Mouse (Mus musculus): ENCODE data around the gene Osgin1. TPM values are rescaled to one million over a fixed set of nuclear protein-coding genes. Genes with fewer than 3 reads are reported as not detected.

The Osgin1 gene
- total and polyA plus RNA-seq, 2 experiments, result 9.6 to 649 TPM

- H3K27me3 ChIP-seq (ENCODE audit: control insufficient read depth, insufficient read depth, low read length), result no peaks in the 10 kb centered on the region
- H3K9ac ChIP-seq (ENCODE audit: low read depth, low read length), result no peak overlapping the region
- WGBS, result 65% methylated on average over 10 of the region's 10 CpGs
- no peak overlapping the region for H3K4me3 ChIP-seq (ENCODE audit: insufficient read depth, low read depth, low read length)
- no peak overlapping the region for H3K27ac ChIP-seq (replicated peaks; ENCODE audit: insufficient read depth, low read depth, low read length)
- H3K36me3 ChIP-seq (ENCODE audit: control insufficient read depth, insufficient read depth, low read length), result peaks cover 4% of the 10 kb centered on the region; the same call in 1 of the 2 replicates
- TF ChIP-seq CTCF (IDR thresholded peaks at IDR 0.05; ENCODE audit: low read depth, low read length), result no peak
- no peak for TF ChIP-seq POLR2A (IDR thresholded peaks at IDR 0.05; ENCODE audit: extremely low read depth, insufficient read depth, low read length)
- H3K79me2 ChIP-seq (ENCODE audit: control insufficient read depth, insufficient read depth, low read length), result no peaks in the 10 kb centered on the region
- peaks cover 7% of the 10 kb centered on the region for H3K4me1 ChIP-seq (ENCODE audit: control insufficient read depth, insufficient read depth, low read length)
- no peak for DNase-seq (ENCODE audit: extremely low read depth, low read depth, low spot score)
Observed at GRCm38 (mm10) chr8:119413605-119414004, 20.3 kb upstream of the Osgin1 start.

DNA sequence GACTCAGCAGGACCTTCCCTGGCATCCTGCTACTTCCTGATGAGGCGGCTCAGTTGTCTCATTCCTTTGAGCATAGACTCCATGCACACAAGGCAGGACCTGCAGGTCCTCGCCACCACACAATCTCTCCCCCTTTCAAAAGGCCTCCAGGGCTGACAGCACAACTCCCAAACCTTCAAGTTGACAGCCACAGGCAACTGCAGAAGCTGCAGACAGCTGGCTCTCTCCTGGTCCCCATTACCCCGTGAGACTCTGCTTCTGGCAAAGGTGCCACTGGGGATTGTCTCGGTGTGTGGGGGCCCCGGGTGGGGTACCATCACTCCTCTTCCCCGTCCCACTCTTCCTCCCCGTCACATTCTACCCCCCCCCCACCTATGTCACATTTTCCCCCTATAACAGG, 13.6 kb upstream of the Osgin1 start:
- WGBS, result 84% methylated on average over 7 of the region's 7 CpGs
- Histone ChIP-seq H3K9ac (ENCODE audit: low read depth, low read length) (no peak overlapping the region), H3K79me2 (ENCODE audit: control insufficient read depth, insufficient read depth, low read length) (no peaks in the 10 kb centered on the region), H3K4me3 (ENCODE audit: insufficient read depth, low read depth, low read length) (no peak overlapping the region), H3K27ac (replicated peaks; ENCODE audit: insufficient read depth, low read depth, low read length) (no peak overlapping the region), H3K27me3 (ENCODE audit: control insufficient read depth, insufficient read depth, low read length) (no peaks in the 10 kb centered on the region), H3K36me3 (ENCODE audit: control insufficient read depth, insufficient read depth, low read length) (no peaks in the 10 kb centered on the region), H3K4me1 (ENCODE audit: control insufficient read depth, insufficient read depth, low read length) (peaks cover 25% of the 10 kb centered on the region)
- no peak for DNase-seq (ENCODE audit: extremely low read depth, low read depth, low spot score)
- TF ChIP-seq CTCF (IDR thresholded peaks at IDR 0.05; ENCODE audit: low read depth, low read length) (no peak), POLR2A (IDR thresholded peaks at IDR 0.05; ENCODE audit: extremely low read depth, insufficient read depth, low read length) (no peak)

DNA sequence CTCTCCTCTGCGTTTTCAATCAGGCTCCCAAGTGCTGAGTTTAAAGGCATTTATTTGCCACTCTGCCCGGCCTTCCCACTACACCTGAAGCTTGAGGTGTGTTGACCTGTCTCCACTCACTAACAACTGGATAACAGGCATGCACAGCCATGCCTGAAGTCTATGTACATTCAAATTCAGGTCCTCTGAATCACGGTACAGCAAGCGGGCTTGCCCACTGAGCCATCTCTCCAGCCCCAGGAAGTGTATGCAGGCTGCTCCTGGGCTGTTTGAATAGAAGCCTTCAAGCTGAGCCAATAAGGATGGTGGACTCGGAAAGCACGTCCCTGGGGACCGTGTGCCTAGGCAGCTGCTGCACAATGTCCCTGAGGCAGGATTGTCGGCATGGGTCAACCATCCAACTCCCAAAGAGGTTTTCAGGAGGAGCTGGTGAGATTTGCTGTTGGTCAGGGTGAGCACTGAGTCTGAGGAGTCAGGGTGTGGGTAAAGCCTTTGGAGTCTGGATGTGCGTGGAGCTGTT, 12.3 kb upstream of the Osgin1 start:
- no peak for TF ChIP-seq POLR2A (IDR thresholded peaks at IDR 0.05; ENCODE audit: extremely low read depth, insufficient read depth, low read length)
- TF ChIP-seq CTCF (IDR thresholded peaks at IDR 0.05; ENCODE audit: low read depth, low read length), result no peak
- peaks cover 32% of the 10 kb centered on the region for H3K4me1 ChIP-seq (ENCODE audit: control insufficient read depth, insufficient read depth, low read length)
- DNase-seq (ENCODE audit: extremely low read depth, low read depth, low spot score), result no peak
- H3K36me3 ChIP-seq (ENCODE audit: control insufficient read depth, insufficient read depth, low read length), result no peaks in the 10 kb centered on the region
- no peaks in the 10 kb centered on the region for H3K79me2 ChIP-seq (ENCODE audit: control insufficient read depth, insufficient read depth, low read length)
- H3K9ac ChIP-seq (ENCODE audit: low read depth, low read length), result no peak overlapping the region
- no peak overlapping the region for H3K4me3 ChIP-seq (ENCODE audit: insufficient read depth, low read depth, low read length)
- H3K27me3 ChIP-seq (ENCODE audit: control insufficient read depth, insufficient read depth, low read length), result no peaks in the 10 kb centered on the region
- WGBS, result 65% methylated on average over 9 of the region's 9 CpGs
- H3K27ac ChIP-seq (replicated peaks; ENCODE audit: insufficient read depth, low read depth, low read length), result 0 out of 2 replicates have a peak overlapping the region, but pooled peaks have one; percentile 0

DNA sequence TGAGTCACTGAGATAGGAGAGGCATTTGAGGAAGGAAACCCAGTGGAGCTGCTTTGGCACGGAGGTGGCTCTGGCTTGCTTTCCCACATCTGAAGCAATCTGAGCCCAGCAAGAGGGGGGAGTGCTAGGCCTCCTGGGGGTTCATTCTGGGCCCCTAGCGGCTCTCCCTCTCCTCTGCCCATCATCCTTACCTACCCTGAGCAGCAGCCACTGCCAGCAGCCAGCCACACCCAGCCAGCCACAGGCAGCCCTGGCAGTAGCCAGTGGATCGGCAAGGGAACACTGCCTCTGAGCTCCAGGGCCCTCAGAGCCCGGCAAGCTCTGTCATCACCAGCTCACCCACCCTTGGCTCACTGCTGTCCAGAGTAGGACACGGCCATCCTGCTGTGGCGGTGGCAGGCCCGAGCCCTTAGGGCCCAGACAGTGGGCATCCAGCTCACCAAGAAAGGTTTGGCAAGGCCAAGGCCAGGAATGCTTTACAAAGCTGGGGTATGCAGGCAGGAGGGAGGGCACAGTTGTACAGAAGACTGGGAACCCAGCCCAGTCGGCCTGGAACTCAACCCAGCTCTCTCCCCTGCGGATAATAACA, 11.7 kb upstream of the Osgin1 start:
- Histone ChIP-seq H3K36me3 (ENCODE audit: control insufficient read depth, insufficient read depth, low read length) (no peaks in the 10 kb centered on the region), H3K4me1 (ENCODE audit: control insufficient read depth, insufficient read depth, low read length) (peaks cover 34% of the 10 kb centered on the region), H3K4me3 (ENCODE audit: insufficient read depth, low read depth, low read length) (no peak overlapping the region), H3K9ac (ENCODE audit: low read depth, low read length) (0 out of 2 replicates have a peak overlapping the region, but pooled peaks have one; percentile 3), H3K79me2 (ENCODE audit: control insufficient read depth, insufficient read depth, low read length) (no peaks in the 10 kb centered on the region), H3K27me3 (ENCODE audit: control insufficient read depth, insufficient read depth, low read length) (no peaks in the 10 kb centered on the region), H3K27ac (replicated peaks; ENCODE audit: insufficient read depth, low read depth, low read length) (peak overlapping the region; percentile 17; the same call in 1 of the 2 replicates)
- TF ChIP-seq POLR2A (IDR thresholded peaks at IDR 0.05; ENCODE audit: extremely low read depth, insufficient read depth, low read length) (no peak), CTCF (IDR thresholded peaks at IDR 0.05; ENCODE audit: low read depth, low read length) (no peak)
- no peak for DNase-seq (ENCODE audit: extremely low read depth, low read depth, low spot score)
- WGBS, result 27% methylated on average over 9 of the region's 9 CpGs

- Histone ChIP-seq H3K4me3 (ENCODE audit: insufficient read depth, low read depth, low read length) (no peak overlapping the region), H3K4me1 (ENCODE audit: control insufficient read depth, insufficient read depth, low read length) (peaks cover 46% of the 10 kb centered on the region), H3K9ac (ENCODE audit: low read depth, low read length) (0 out of 2 replicates have a peak overlapping the region, but pooled peaks have one; percentile 3), H3K27ac (replicated peaks; ENCODE audit: insufficient read depth, low read depth, low read length) (peak overlapping the region; percentile 47), H3K79me2 (ENCODE audit: control insufficient read depth, insufficient read depth, low read length) (no peaks in the 10 kb centered on the region), H3K27me3 (ENCODE audit: control insufficient read depth, insufficient read depth, low read length) (no peaks in the 10 kb centered on the region), H3K36me3 (ENCODE audit: control insufficient read depth, insufficient read depth, low read length) (no peaks in the 10 kb centered on the region)
- TF ChIP-seq CTCF (IDR thresholded peaks at IDR 0.05; ENCODE audit: low read depth, low read length), result no peak
- TF ChIP-seq POLR2A (IDR thresholded peaks at IDR 0.05; ENCODE audit: extremely low read depth, insufficient read depth, low read length), result no peak
- peak; percentile 71 for DNase-seq (ENCODE audit: extremely low read depth, low read depth, low spot score)
- WGBS, result 10% methylated on average over 9 of the region's 9 CpGs
Observed at GRCm38 (mm10) chr8:119423631-119424141, 10.2 kb upstream of the Osgin1 start.
